11 mouse cellular contexts compared by ENCODE assay signal in genomic region chr8:79396911-79397310, GRCm38 (mm10). TPM values are rescaled to one million over a fixed set of nuclear protein-coding genes. Genes with fewer than 3 reads are reported as not detected.
A peak's percentile ranks its signal among the peaks of the same experiment; 100 is the strongest.
DNase-seq lines count a peak whose midpoint lies in the region; ATAC-seq and TF ChIP-seq lines count a peak whose summit lies in the region.
"Had no signal": no experiment of that assay in that cellular context is flagged by ENCODE, and none has a peak within 500 bp of the region (broad histone marks: within the 10 kb centered on the region; RNA-seq: fewer than 3 reads in every experiment).

No protein-coding gene starts in this region.

- peaks cover 13% of the 10 kb centered on the region for H3K4me1 ChIP-seq in kidney, postnatal 0 days (replicated peaks; ENCODE audit: insufficient read depth, low read length)
- H3K4me1 ChIP-seq in forebrain, embryonic 14.5 days (ENCODE audit: control insufficient read depth, insufficient read depth, low read length): peaks cover 17% of the 10 kb centered on the region
- H3K4me1 ChIP-seq in limb, embryonic 15.5 days: peaks cover 40% of the 10 kb centered on the region
- H3K4me1 ChIP-seq in stomach, embryonic 14.5 days (ENCODE audit: control insufficient read depth, insufficient read depth, low read length): peaks cover 28% of the 10 kb centered on the region

- no peak overlapping the region for H3K27ac ChIP-seq in kidney, postnatal 0 days
- peak overlapping the region; percentile 34; the same call in 1 of the 2 replicates for H3K27ac ChIP-seq in forebrain, embryonic 14.5 days (ENCODE audit: low read depth, low read length)
- no peak overlapping the region for H3K27ac ChIP-seq in limb, embryonic 15.5 days
- no peak overlapping the region for H3K27ac ChIP-seq in stomach, embryonic 14.5 days (ENCODE audit: low read length)

- H3K4me2 ChIP-seq in kidney, postnatal 0 days (ENCODE audit: low read length): peak overlapping the region; percentile 2
- peak overlapping the region; percentile 79 for H3K4me2 ChIP-seq in forebrain, embryonic 14.5 days (ENCODE audit: low read length)
- H3K4me2 ChIP-seq in limb, embryonic 15.5 days: 0 out of 2 replicates have a peak overlapping the region, but pooled peaks have one; percentile 12
- peak overlapping the region; percentile 80; the same call in 1 of the 2 replicates for H3K4me2 ChIP-seq in stomach, embryonic 14.5 days (replicated peaks; ENCODE audit: low read depth, low read length)

- TF ChIP-seq CTCF in kidney, postnatal 0 days (IDR thresholded peaks at IDR 0.05; ENCODE audit: low read depth): no peak

- no peaks in the 10 kb centered on the region for H3K27me3 ChIP-seq in kidney, postnatal 0 days (ENCODE audit: insufficient read depth, low read length)
- no peaks in the 10 kb centered on the region for H3K27me3 ChIP-seq in forebrain, embryonic 14.5 days (replicated peaks; ENCODE audit: control insufficient read depth, insufficient read depth, low read length)
- no peaks in the 10 kb centered on the region for H3K27me3 ChIP-seq in limb, embryonic 15.5 days
- no peaks in the 10 kb centered on the region for H3K27me3 ChIP-seq in stomach, embryonic 14.5 days (ENCODE audit: control insufficient read depth, insufficient read depth, low read length)
- H3K27me3 ChIP-seq: CH12.LX had no signal

- no peaks in the 10 kb centered on the region for H3K36me3 ChIP-seq in kidney, postnatal 0 days (ENCODE audit: insufficient read depth, low read length)
- H3K36me3 ChIP-seq in forebrain, embryonic 14.5 days (ENCODE audit: control insufficient read depth, insufficient read depth, low read length): no peaks in the 10 kb centered on the region
- peaks cover 3% of the 10 kb centered on the region; the same call in 1 of the 2 replicates for H3K36me3 ChIP-seq in limb, embryonic 15.5 days
- H3K36me3 ChIP-seq in stomach, embryonic 14.5 days (ENCODE audit: control insufficient read depth, insufficient read depth, low read length): no peaks in the 10 kb centered on the region

- no peaks in the 10 kb centered on the region for H3K9me3 ChIP-seq in kidney, postnatal 0 days (replicated peaks; ENCODE audit: low read length)
- no peaks in the 10 kb centered on the region for H3K9me3 ChIP-seq in forebrain, embryonic 14.5 days (replicated peaks; ENCODE audit: control insufficient read depth, low read length)
- H3K9me3 ChIP-seq in limb, embryonic 15.5 days: no peaks in the 10 kb centered on the region
- H3K9me3 ChIP-seq in stomach, embryonic 14.5 days (ENCODE audit: control insufficient read depth, low read depth, low read length): no peaks in the 10 kb centered on the region

- H3K9ac ChIP-seq in kidney, postnatal 0 days (ENCODE audit: low read depth, low read length): no peak overlapping the region
- H3K9ac ChIP-seq in forebrain, embryonic 14.5 days (ENCODE audit: low read length): peak overlapping the region; percentile 97
- H3K9ac ChIP-seq in limb, embryonic 15.5 days: no peak overlapping the region
- H3K9ac ChIP-seq in stomach, embryonic 14.5 days (replicated peaks; ENCODE audit: low read depth, low read length): no peak overlapping the region
- H3K9ac ChIP-seq: liver, postnatal 0 days had no signal

- WGBS in kidney, postnatal 0 days: 50% methylated on average over 6 of the region's 6 CpGs
- 23% methylated on average over 6 of the region's 6 CpGs for WGBS in forebrain, embryonic 14.5 days
- WGBS in limb, embryonic 15.5 days: 51% methylated on average over 6 of the region's 6 CpGs
- 50% methylated on average over 6 of the region's 6 CpGs for WGBS in stomach, embryonic 14.5 days

- no peak overlapping the region for H3K4me3 ChIP-seq in kidney, postnatal 0 days (replicated peaks; ENCODE audit: low read depth, low read length)
- H3K4me3 ChIP-seq in forebrain, embryonic 14.5 days (ENCODE audit: low read depth, low read length): peak overlapping the region; percentile 86
- peak overlapping the region; percentile 62; the same call in 1 of the 2 replicates for H3K4me3 ChIP-seq in limb, embryonic 15.5 days
- H3K4me3 ChIP-seq in stomach, embryonic 14.5 days (ENCODE audit: low read depth, low read length): no peak overlapping the region

- DNase-seq in kidney, postnatal 0 days (ENCODE audit: low spot score): no peak
- DNase-seq in kidney, adult 18-20 months: no peak
- no peak for DNase-seq in forebrain, embryonic 14.5 days (ENCODE audit: low spot score)
- DNase-seq in heart, adult 11 months: no peak
- no peak for DNase-seq in c-Kit-positive CD71-positive TER-119-positive erythroid progenitor cells, embryonic 14.5 days (ENCODE audit: low spot score)
- DNase-seq: cerebellum, adult 11-12 months; liver, postnatal 0 days had no signal

- ATAC-seq in kidney, postnatal 0 days (replicated peaks; ENCODE audit: low FRiP score, low read depth): no peak
- ATAC-seq in forebrain, embryonic 14.5 days: no peak
- no peak for ATAC-seq in limb, embryonic 15.5 days (ENCODE audit: insufficient number of reproducible peaks, low FRiP score, low TSS enrichment, low read depth)
- ATAC-seq in stomach, embryonic 14.5 days (ENCODE audit: insufficient number of reproducible peaks, insufficient read depth, low FRiP score, low read depth): no peak
- ATAC-seq in inflammation-experienced regulatory T-cells, adult 6 months: no peak
- ATAC-seq: liver, postnatal 0 days had no signal

RNA-seq across cellular contexts. Expression of gene Smad1, which starts 2.4 kb away (rescaled TPM):
- 34.3 and 36.6 TPM in 2 replicates for polyA plus RNA-seq in kidney, postnatal 0 days (2015; fragmentation: Nextera tagmentation; extraction: Ambion mirVana)
- 64.2 and 66.5 TPM in 2 replicates for polyA plus RNA-seq in forebrain, embryonic 14.5 days (2014; fragmentation: Nextera tagmentation; extraction: Ambion mirVana)
- polyA plus RNA-seq in limb, embryonic 15.5 days (2015; fragmentation: Nextera tagmentation; extraction: Ambion mirVana): 49.0 and 54.2 TPM in 2 replicates
- 50.5 and 54.8 TPM in 2 replicates for polyA plus RNA-seq in stomach, embryonic 14.5 days (2014; fragmentation: Nextera tagmentation; extraction: Ambion mirVana)
- 1 to 10 TPM; 2.9 to 8.1 (median 7.1) TPM for polyA plus RNA-seq in inflammation-experienced regulatory T-cells, adult 6 months (2017; shearing (Covaris generic))

Comparison
In these comparisons a context has a peak if more than half of its experiments do, and no peak if none do; other contexts are left out.
1. H3K4me2 ChIP-seq: peak in every context shown above with its lines; median percentile 80 in stomach, embryonic 14.5 days; 79 in forebrain, embryonic 14.5 days; 12 in limb, embryonic 15.5 days; 2 in kidney, postnatal 0 days.
2. H3K4me3 ChIP-seq: peak in forebrain, embryonic 14.5 days (single experiment) and limb, embryonic 15.5 days (single experiment); none in kidney, postnatal 0 days (single experiment) and stomach, embryonic 14.5 days (single experiment).